Mouse (Mus musculus) olfactory bulb, adult 2 months (tissue): Measurements from ENCODE around the gene Nfx1.

Experiments used
- CTCF ChIP-seq: fragments of 200-500 bp; IDR thresholded peaks from 2 replicates; pipeline ENCODE4 v1.5.1; 2012; ENCODE audit warnings: low read depth, mild to moderate bottlenecking, low read length, moderate library complexity; ENCODE audit not compliant: insufficient read depth
- POLR2A ChIP-seq: fragments of 200-500 bp; IDR thresholded peaks from 2 replicates; pipeline ENCODE4 v1.6.1; 2012; ENCODE audit warnings: mild to moderate bottlenecking, low read depth, low read length, moderate library complexity; ENCODE audit not compliant: insufficient read depth

- TF ChIP-seq POLR2A (no peak), CTCF (no peak)
Observed at GRCm38 (mm10) chr4:40969161-40969560, 1.5 kb upstream of the Nfx1 start.
